Mouse (Mus musculus): ENCODE data around the gene Slc23a3. TPM values are rescaled to one million over a fixed set of nuclear protein-coding genes. Genes with fewer than 3 reads are reported as not detected.

Slc23a3 gene
- total and polyA plus RNA-seq, 3 experiments = 0.22 to 1.5 TPM; not detected in 1

- H3K4me3 ChIP-seq (ENCODE audit: low read depth, low read length) = peak overlapping the region; percentile 80
- peak; percentile 70 for DNase-seq (ENCODE audit: low spot score)
- TF ChIP-seq CTCF (IDR thresholded peaks at IDR 0.05; ENCODE audit: low read depth, low read length) (no peak), GATA1 (IDR thresholded peaks at IDR 0.05; ENCODE audit: borderline replicate concordance, low read length) (no peak), POLR2AphosphoS5 (IDR thresholded peaks at IDR 0.05; ENCODE audit: insufficient replicate concordance, low read depth, low read length) (no peak; the same call in 1 of the 2 replicates), TAL1 (conservative IDR thresholded peaks at IDR 0.05; ENCODE audit: low read depth, low read length) (no peak), GATA2 (IDR thresholded peaks at IDR 0.05; ENCODE audit: borderline replicate concordance, low read depth, low read length) (no peak)
- no peaks in the 10 kb centered on the region for H3K9me3 ChIP-seq (replicated peaks)
- 0 out of 2 replicates have a peak, but pooled peaks have one; percentile 7 for ATAC-seq (ENCODE audit: extremely low read depth, insufficient number of reproducible peaks, low FRiP score, poor library complexity, severe bottlenecking)
- H3K36me3 ChIP-seq (replicated peaks) = peaks cover 63% of the 10 kb centered on the region
- H3K27me3 ChIP-seq (ENCODE audit: insufficient read depth, low read length) = no peaks in the 10 kb centered on the region
- H3K4me1 ChIP-seq (ENCODE audit: insufficient read depth, low read depth, low read length) = peaks cover 89% of the 10 kb centered on the region
Measured at GRCm38 (mm10) chr1:75141486-75142190, 7.9 kb upstream of the Slc23a3 start.

DNA sequence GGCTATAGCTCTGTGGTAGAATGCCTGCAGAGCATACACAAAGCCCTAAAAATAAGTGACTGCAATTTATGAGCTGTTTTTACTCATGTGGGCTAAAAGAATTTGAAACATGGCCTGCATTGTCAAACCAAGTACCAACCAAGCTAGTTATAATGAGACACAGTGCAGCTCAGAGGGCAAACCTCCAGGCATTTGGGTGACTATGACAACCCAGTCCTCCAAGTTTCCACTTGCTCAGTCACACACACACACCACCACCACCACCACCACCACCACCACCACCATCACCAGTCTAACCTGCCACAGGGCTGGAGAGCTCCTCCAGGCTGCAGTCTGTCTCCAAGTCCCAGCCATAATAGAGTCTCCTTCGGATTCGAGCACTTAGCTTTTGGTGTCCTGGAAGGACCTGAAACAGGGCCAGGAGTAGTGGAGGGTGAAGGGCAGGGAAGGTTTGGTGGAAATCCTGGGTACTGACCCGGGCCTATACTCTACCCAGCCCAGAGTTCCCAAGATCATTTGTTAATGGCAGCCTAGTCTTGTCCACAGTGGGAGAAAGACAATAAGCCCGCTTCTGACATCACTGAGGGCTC, 7.0 kb upstream of the Slc23a3 start:
- TF ChIP-seq CTCF (IDR thresholded peaks at IDR 0.05; ENCODE audit: low read depth, low read length) (no peak), POLR2AphosphoS5 (IDR thresholded peaks at IDR 0.05; ENCODE audit: insufficient replicate concordance, low read depth, low read length) (no peak), GATA1 (IDR thresholded peaks at IDR 0.05; ENCODE audit: borderline replicate concordance, low read length) (no peak), TAL1 (conservative IDR thresholded peaks at IDR 0.05; ENCODE audit: low read depth, low read length) (no peak), GATA2 (IDR thresholded peaks at IDR 0.05; ENCODE audit: borderline replicate concordance, low read depth, low read length) (no peak)
- Histone ChIP-seq H3K4me1 (ENCODE audit: insufficient read depth, low read depth, low read length) (peaks cover 89% of the 10 kb centered on the region), H3K9me3 (replicated peaks) (no peaks in the 10 kb centered on the region), H3K4me3 (ENCODE audit: low read depth, low read length) (peak overlapping the region; percentile 80), H3K36me3 (replicated peaks) (peaks cover 63% of the 10 kb centered on the region), H3K27me3 (ENCODE audit: insufficient read depth, low read length) (no peaks in the 10 kb centered on the region)
- no peak for DNase-seq (ENCODE audit: low spot score)
- no peak for ATAC-seq (ENCODE audit: extremely low read depth, insufficient number of reproducible peaks, low FRiP score, poor library complexity, severe bottlenecking)

DNA sequence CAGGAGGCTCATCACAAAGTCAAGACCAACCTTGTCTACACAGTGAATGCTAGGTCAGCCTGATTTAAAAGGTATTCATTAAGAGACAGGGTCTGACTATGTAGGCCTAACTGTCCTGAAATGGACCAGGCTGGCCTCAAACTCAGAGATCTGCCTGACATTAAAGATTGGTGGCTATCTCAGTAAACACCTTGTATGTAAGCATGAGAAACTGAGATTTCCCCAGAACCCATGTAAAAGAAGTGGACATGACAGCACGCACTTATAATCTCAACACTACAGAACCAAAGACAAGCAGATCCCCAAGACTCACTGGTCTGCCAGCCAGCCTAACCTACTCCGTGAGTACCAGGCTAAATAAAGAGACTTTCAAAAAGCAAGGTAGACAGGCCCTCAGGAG, 4.8 kb upstream of the Slc23a3 start:
- H3K9me3 ChIP-seq (replicated peaks) = no peaks in the 10 kb centered on the region
- peak overlapping the region; percentile 7; the same call in 1 of the 2 replicates for H3K4me3 ChIP-seq (ENCODE audit: low read depth, low read length)
- TF ChIP-seq GATA2 (IDR thresholded peaks at IDR 0.05; ENCODE audit: borderline replicate concordance, low read depth, low read length) = no peak
- TF ChIP-seq CTCF (IDR thresholded peaks at IDR 0.05; ENCODE audit: low read depth, low read length) = no peak
- peak; percentile 71 for TF ChIP-seq TAL1 (conservative IDR thresholded peaks at IDR 0.05; ENCODE audit: low read depth, low read length)
- H3K27me3 ChIP-seq (ENCODE audit: insufficient read depth, low read length) = no peaks in the 10 kb centered on the region
- H3K36me3 ChIP-seq (replicated peaks) = peaks cover 61% of the 10 kb centered on the region
- DNase-seq (ENCODE audit: low spot score) (no peak), ATAC-seq (ENCODE audit: extremely low read depth, insufficient number of reproducible peaks, low FRiP score, poor library complexity, severe bottlenecking) (no peak)
- peaks cover 83% of the 10 kb centered on the region for H3K4me1 ChIP-seq (ENCODE audit: insufficient read depth, low read depth, low read length)

GRCm38 (mm10) chr1:75136730-75137129, 3.0 kb upstream of the Slc23a3 start:
- Histone ChIP-seq H3K4me1 (ENCODE audit: insufficient read depth, low read depth, low read length) (peaks cover 88% of the 10 kb centered on the region), H3K4me3 (ENCODE audit: low read depth, low read length) (peak overlapping the region; percentile 61; the same call in 1 of the 2 replicates), H3K9me3 (replicated peaks) (no peaks in the 10 kb centered on the region), H3K27me3 (ENCODE audit: insufficient read depth, low read length) (no peaks in the 10 kb centered on the region), H3K36me3 (replicated peaks) (peaks cover 61% of the 10 kb centered on the region)
- TF ChIP-seq TAL1 (conservative IDR thresholded peaks at IDR 0.05; ENCODE audit: low read depth, low read length) (peak; percentile 99), GATA1 (IDR thresholded peaks at IDR 0.05; ENCODE audit: borderline replicate concordance, low read length) (no peak), GATA2 (IDR thresholded peaks at IDR 0.05; ENCODE audit: borderline replicate concordance, low read depth, low read length) (no peak), CTCF (IDR thresholded peaks at IDR 0.05; ENCODE audit: low read depth, low read length) (no peak)
- DNase-seq (ENCODE audit: low spot score) (peak; percentile 87), ATAC-seq (ENCODE audit: extremely low read depth, insufficient number of reproducible peaks, low FRiP score, poor library complexity, severe bottlenecking) (peak; percentile 85)

GRCm38 (mm10) chr1:75136293-75136692, 2.6 kb upstream of the Slc23a3 start:
- TF ChIP-seq POLR2AphosphoS5 (IDR thresholded peaks at IDR 0.05; ENCODE audit: insufficient replicate concordance, low read depth, low read length) (no peak), GATA2 (IDR thresholded peaks at IDR 0.05; ENCODE audit: borderline replicate concordance, low read depth, low read length) (no peak), TAL1 (conservative IDR thresholded peaks at IDR 0.05; ENCODE audit: low read depth, low read length) (no peak), CTCF (IDR thresholded peaks at IDR 0.05; ENCODE audit: low read depth, low read length) (no peak), GATA1 (IDR thresholded peaks at IDR 0.05; ENCODE audit: borderline replicate concordance, low read length) (no peak)
- H3K4me3 ChIP-seq (ENCODE audit: low read depth, low read length) = peak overlapping the region; percentile 61; the same call in 1 of the 2 replicates

DNA sequence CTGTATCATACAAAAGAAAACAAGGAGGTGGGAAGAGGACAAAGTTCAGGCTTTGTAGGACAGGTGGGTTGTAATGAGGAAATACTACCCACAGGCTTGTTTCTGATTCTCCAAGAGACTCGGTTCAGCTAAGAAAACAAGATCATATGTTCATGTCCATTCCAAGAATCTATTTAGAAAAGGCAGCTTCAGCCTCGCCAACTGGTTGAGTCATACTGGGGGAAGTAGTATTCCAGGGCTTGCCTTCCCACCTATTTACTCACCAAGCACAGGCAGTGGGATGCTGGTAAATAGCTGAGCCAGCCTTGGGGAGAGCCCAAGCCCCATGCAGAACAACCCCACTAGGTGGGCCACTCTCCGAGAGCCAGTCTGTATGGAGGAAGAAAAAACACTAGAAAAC, 5.0 kb downstream of the Slc23a3 start:
- H3K4me3 ChIP-seq (ENCODE audit: low read depth, low read length) = no peak overlapping the region
- H3K9me3 ChIP-seq (replicated peaks) = no peaks in the 10 kb centered on the region
- H3K27me3 ChIP-seq (ENCODE audit: insufficient read depth, low read length) = no peaks in the 10 kb centered on the region
- ATAC-seq (ENCODE audit: extremely low read depth, insufficient number of reproducible peaks, low FRiP score, poor library complexity, severe bottlenecking) = no peak
- H3K4me1 ChIP-seq (ENCODE audit: insufficient read depth, low read depth, low read length) = peaks cover 40% of the 10 kb centered on the region
- DNase-seq (ENCODE audit: low spot score) = no peak
- H3K36me3 ChIP-seq (replicated peaks) = peaks cover 1% of the 10 kb centered on the region
- no peak for TF ChIP-seq TAL1 (conservative IDR thresholded peaks at IDR 0.05; ENCODE audit: low read depth, low read length)
- no peak for TF ChIP-seq GATA1 (IDR thresholded peaks at IDR 0.05; ENCODE audit: borderline replicate concordance, low read length)
- TF ChIP-seq POLR2AphosphoS5 (IDR thresholded peaks at IDR 0.05; ENCODE audit: insufficient replicate concordance, low read depth, low read length) = no peak
- no peak for TF ChIP-seq GATA2 (IDR thresholded peaks at IDR 0.05; ENCODE audit: borderline replicate concordance, low read depth, low read length)
- no peak for TF ChIP-seq CTCF (IDR thresholded peaks at IDR 0.05; ENCODE audit: low read depth, low read length)

More at GRCm38 (mm10) chr1:75136293-75136692, 2.6 kb upstream of the Slc23a3 start:
- ATAC-seq (ENCODE audit: extremely low read depth, insufficient number of reproducible peaks, low FRiP score, poor library complexity, severe bottlenecking) (no peak), DNase-seq (ENCODE audit: low spot score) (no peak)
- peaks cover 61% of the 10 kb centered on the region for H3K36me3 ChIP-seq (replicated peaks)
- peaks cover 87% of the 10 kb centered on the region for H3K4me1 ChIP-seq (ENCODE audit: insufficient read depth, low read depth, low read length)
- H3K27me3 ChIP-seq (ENCODE audit: insufficient read depth, low read length) = no peaks in the 10 kb centered on the region
- H3K9me3 ChIP-seq (replicated peaks) = no peaks in the 10 kb centered on the region

Measured in G1E (cell line).